ENCODE assay signal across 12 mouse cellular contexts in genomic region chrX:36930574-36930973, GRCm38 (mm10). TPM values are rescaled to one million over a fixed set of nuclear protein-coding genes. Genes with fewer than 3 reads are reported as not detected.
DNase-seq lines count a peak whose midpoint lies in the region; ATAC-seq and TF ChIP-seq lines count a peak whose summit lies in the region.
"Had no signal": no experiment of that assay in that cellular context is flagged by ENCODE, and none has a peak within 500 bp of the region (broad histone marks: within the 10 kb centered on the region; RNA-seq: fewer than 3 reads in every experiment).

No protein-coding gene starts in this region.

- 32% methylated on average over 1 of the region's 1 CpGs for WGBS in forebrain, postnatal 0 days
- WGBS in forebrain, embryonic 15.5 days: 29% methylated on average over 1 of the region's 1 CpGs
- WGBS in liver, adult 2 months: 33% methylated on average over 1 of the region's 1 CpGs
- 43% methylated on average over 1 of the region's 1 CpGs for WGBS in liver, embryonic 12.5 days (ENCODE audit: insufficient replicate concordance)
- 45% methylated on average over 1 of the region's 1 CpGs for WGBS in embryonic facial prominence, embryonic 10.5 days

- peak; percentile 32 for DNase-seq in forebrain, postnatal 0 days
- DNase-seq in liver, adult 2 months (ENCODE audit: extremely low read depth, low read depth, low spot score): peak; percentile 12
- DNase-seq in embryonic facial prominence, embryonic 10.5 days (ENCODE audit: low spot score): no peak
- DNase-seq in frontal cortex, postnatal 14 days (ENCODE audit: low spot score in 2 of 2): no peak

- no peaks in the 10 kb centered on the region for H3K9me3 ChIP-seq in forebrain, postnatal 0 days (ENCODE audit: low read length)
- no peaks in the 10 kb centered on the region for H3K9me3 ChIP-seq in forebrain, embryonic 15.5 days
- no peaks in the 10 kb centered on the region for H3K9me3 ChIP-seq in liver, embryonic 12.5 days (replicated peaks)
- no peaks in the 10 kb centered on the region for H3K9me3 ChIP-seq in E14TG2a.4 (ENCODE audit: low read length)
- no peaks in the 10 kb centered on the region for H3K9me3 ChIP-seq in embryonic facial prominence, embryonic 10.5 days
- H3K9me3 ChIP-seq: G1E; heart, embryonic 15.5 days; liver, embryonic 15.5 days had no signal

- no peaks in the 10 kb centered on the region for H3K4me1 ChIP-seq in forebrain, postnatal 0 days (ENCODE audit: insufficient read depth)
- no peaks in the 10 kb centered on the region for H3K4me1 ChIP-seq in forebrain, embryonic 15.5 days
- no peaks in the 10 kb centered on the region for H3K4me1 ChIP-seq in liver, adult 2 months (ENCODE audit: control insufficient read depth, insufficient read depth, low read length)
- no peaks in the 10 kb centered on the region for H3K4me1 ChIP-seq in liver, embryonic 12.5 days
- H3K4me1 ChIP-seq in E14TG2a.4 (replicated peaks; ENCODE audit: low read depth, low read length): peaks cover 13% of the 10 kb centered on the region
- H3K4me1 ChIP-seq in embryonic facial prominence, embryonic 10.5 days: no peaks in the 10 kb centered on the region
- H3K4me1 ChIP-seq: liver, embryonic 15.5 days had no signal

- H3K27ac ChIP-seq in forebrain, postnatal 0 days (ENCODE audit: low read depth, low read length): no peak overlapping the region
- H3K27ac ChIP-seq in forebrain, embryonic 15.5 days (replicated peaks): no peak overlapping the region
- no peak overlapping the region for H3K27ac ChIP-seq in liver, adult 2 months (replicated peaks; ENCODE audit: insufficient read depth, low read depth, low read length)
- no peak overlapping the region for H3K27ac ChIP-seq in liver, embryonic 12.5 days
- no peak overlapping the region for H3K27ac ChIP-seq in embryonic facial prominence, embryonic 10.5 days (replicated peaks)
- H3K27ac ChIP-seq: heart, embryonic 15.5 days; liver, embryonic 15.5 days had no signal

- no peaks in the 10 kb centered on the region for H3K36me3 ChIP-seq in forebrain, postnatal 0 days (ENCODE audit: insufficient read depth)
- no peaks in the 10 kb centered on the region; the same call in 1 of the 2 replicates for H3K36me3 ChIP-seq in forebrain, embryonic 15.5 days
- no peaks in the 10 kb centered on the region for H3K36me3 ChIP-seq in liver, adult 2 months (ENCODE audit: control insufficient read depth, insufficient read depth, low read length)
- no peaks in the 10 kb centered on the region for H3K36me3 ChIP-seq in liver, embryonic 12.5 days
- H3K36me3 ChIP-seq in E14TG2a.4 (ENCODE audit: insufficient read depth, low read length): no peaks in the 10 kb centered on the region
- H3K36me3 ChIP-seq in embryonic facial prominence, embryonic 10.5 days (replicated peaks): peaks cover 20% of the 10 kb centered on the region; the same call in 1 of the 2 replicates
- H3K36me3 ChIP-seq: liver, embryonic 15.5 days had no signal

- TF ChIP-seq POLR2A in liver, adult 2 months (IDR thresholded peaks at IDR 0.05; ENCODE audit: extremely low read depth, insufficient read depth, low read length): no peak

- peak; percentile 51 for TF ChIP-seq CTCF in forebrain, postnatal 0 days (IDR thresholded peaks at IDR 0.05; ENCODE audit: low read depth)
- TF ChIP-seq CTCF in liver, adult 2 months (IDR thresholded peaks at IDR 0.05; ENCODE audit: low read depth, low read length): 0 out of 2 replicates have a peak, but pooled peaks have one; percentile 4
- TF ChIP-seq CTCF in E14TG2a.4 (conservative IDR thresholded peaks at IDR 0.05; ENCODE audit: low read length): peak; percentile 46; the same call in 1 of the 2 replicates

- H3K9ac ChIP-seq in forebrain, postnatal 0 days: no peak overlapping the region
- H3K9ac ChIP-seq in forebrain, embryonic 15.5 days (replicated peaks): no peak overlapping the region
- H3K9ac ChIP-seq in liver, adult 2 months (ENCODE audit: low read depth, low read length): no peak overlapping the region
- no peak overlapping the region for H3K9ac ChIP-seq in liver, embryonic 12.5 days
- H3K9ac ChIP-seq: heart, embryonic 15.5 days; liver, embryonic 15.5 days had no signal

- H3K4me2 ChIP-seq in forebrain, postnatal 0 days (ENCODE audit: low read depth): no peak overlapping the region
- H3K4me2 ChIP-seq in forebrain, embryonic 15.5 days (replicated peaks): no peak overlapping the region
- H3K4me2 ChIP-seq in liver, embryonic 12.5 days: no peak overlapping the region
- H3K4me2 ChIP-seq: heart, embryonic 15.5 days; liver, embryonic 15.5 days had no signal

- H3K4me3 ChIP-seq in forebrain, postnatal 0 days (ENCODE audit: low read depth, low read length): no peak overlapping the region
- H3K4me3 ChIP-seq in forebrain, embryonic 15.5 days: no peak overlapping the region
- H3K4me3 ChIP-seq in liver, adult 2 months (ENCODE audit: insufficient read depth, low read depth, low read length): no peak overlapping the region
- H3K4me3 ChIP-seq in liver, embryonic 12.5 days: no peak overlapping the region
- no peak overlapping the region for H3K4me3 ChIP-seq in E14TG2a.4 (replicated peaks; ENCODE audit: low read length)
- H3K4me3 ChIP-seq in embryonic facial prominence, embryonic 10.5 days: no peak overlapping the region
- H3K4me3 ChIP-seq: heart, embryonic 15.5 days; liver, embryonic 15.5 days; myocyte had no signal

- no peaks in the 10 kb centered on the region for H3K79me2 ChIP-seq in liver, adult 2 months (ENCODE audit: control insufficient read depth, insufficient read depth, low read length)

- H3K27me3 ChIP-seq in forebrain, postnatal 0 days (ENCODE audit: insufficient read depth, low read length): no peaks in the 10 kb centered on the region
- no peaks in the 10 kb centered on the region for H3K27me3 ChIP-seq in forebrain, embryonic 15.5 days
- H3K27me3 ChIP-seq in liver, adult 2 months (ENCODE audit: control insufficient read depth, insufficient read depth, low read length): no peaks in the 10 kb centered on the region
- no peaks in the 10 kb centered on the region for H3K27me3 ChIP-seq in liver, embryonic 12.5 days (replicated peaks)
- H3K27me3 ChIP-seq in E14TG2a.4 (ENCODE audit: insufficient read depth, low read length): no peaks in the 10 kb centered on the region
- H3K27me3 ChIP-seq in embryonic facial prominence, embryonic 10.5 days (replicated peaks; ENCODE audit: low read depth, poor library complexity, severe bottlenecking): no peaks in the 10 kb centered on the region
- H3K27me3 ChIP-seq: heart, embryonic 15.5 days; liver, embryonic 15.5 days had no signal

- ATAC-seq in forebrain, postnatal 0 days: no peak
- no peak for ATAC-seq in forebrain, embryonic 15.5 days (replicated peaks)
- no peak for ATAC-seq in liver, embryonic 12.5 days
- ATAC-seq in megakaryocyte progenitor cell, adult 5-6 weeks (replicated peaks; ENCODE audit: poor library complexity): peak; percentile 57

RNA-seq across cellular contexts. Expression of gene Nkrf, which starts 27.9 kb away (rescaled TPM):
- 22.7 and 24.7 TPM in 2 replicates for total RNA-seq in forebrain, postnatal 0 days (2014; rRNA removed)
- polyA plus RNA-seq in forebrain, postnatal 0 days (2015; fragmentation: Nextera tagmentation; extraction: Ambion mirVana): 8.7 and 10.5 TPM in 2 replicates
- polyA plus RNA-seq in forebrain, embryonic 15.5 days (2015; fragmentation: Nextera tagmentation; extraction: Ambion mirVana): 11.5 and 12.3 TPM in 2 replicates
- 1.5 and 1.6 TPM in 2 replicates for total RNA-seq in liver, adult 2 months (2014; rRNA removed)
- 0.39 TPM in 2 replicates for polyA plus RNA-seq in liver, adult 2 months (2012; rRNA removed)
- polyA plus RNA-seq in liver, embryonic 12.5 days (2016; fragmentation: Nextera tagmentation; extraction: Ambion mirVana): 1.2 TPM in 2 replicates
- 27.8 and 31.2 TPM in 2 replicates for total RNA-seq in megakaryocyte progenitor cell, adult 5-6 weeks (2015)
- total RNA-seq in megakaryocyte progenitor cell, adult 5-6 weeks (2017): 9.8 and 14.1 TPM in 2 replicates
- 2.4 and 2.5 TPM in 2 replicates for polyA plus RNA-seq in embryonic facial prominence, embryonic 10.5 days (2016; fragmentation: Nextera tagmentation; extraction: Ambion mirVana)

RNA-seq across cellular contexts. Expression of gene C330007P06Rik, which starts 56.7 kb away (rescaled TPM):
- 30.6 and 36.1 TPM in 2 replicates for total RNA-seq in forebrain, postnatal 0 days (2014; rRNA removed)
- 18.0 and 20.8 TPM in 2 replicates for polyA plus RNA-seq in forebrain, postnatal 0 days (2015; fragmentation: Nextera tagmentation; extraction: Ambion mirVana)
- 24.4 and 24.7 TPM in 2 replicates for polyA plus RNA-seq in forebrain, embryonic 15.5 days (2015; fragmentation: Nextera tagmentation; extraction: Ambion mirVana)
- 26.2 and 30.5 TPM in 2 replicates for total RNA-seq in liver, adult 2 months (2014; rRNA removed)
- 9.4 and 12.1 TPM in 2 replicates for polyA plus RNA-seq in liver, adult 2 months (2012; rRNA removed)
- polyA plus RNA-seq in liver, embryonic 12.5 days (2016; fragmentation: Nextera tagmentation; extraction: Ambion mirVana): 18.5 and 22.2 TPM in 2 replicates
- total RNA-seq in megakaryocyte progenitor cell, adult 5-6 weeks (2015): 29.1 and 31.2 TPM in 2 replicates
- 63.5 and 75.6 TPM in 2 replicates for total RNA-seq in megakaryocyte progenitor cell, adult 5-6 weeks (2017)
- 34.1 and 35.4 TPM in 2 replicates for polyA plus RNA-seq in embryonic facial prominence, embryonic 10.5 days (2016; fragmentation: Nextera tagmentation; extraction: Ambion mirVana)

RNA-seq across cellular contexts. Expression of gene Ube2a, which starts 56.9 kb away (rescaled TPM):
- total RNA-seq in forebrain, postnatal 0 days (2014; rRNA removed): 24.4 and 31.4 TPM in 2 replicates
- 125 and 145 TPM in 2 replicates for polyA plus RNA-seq in forebrain, postnatal 0 days (2015; fragmentation: Nextera tagmentation; extraction: Ambion mirVana)
- polyA plus RNA-seq in forebrain, embryonic 15.5 days (2015; fragmentation: Nextera tagmentation; extraction: Ambion mirVana): 108 and 120 TPM in 2 replicates
- total RNA-seq in liver, adult 2 months (2014; rRNA removed): 12.2 and 17.5 TPM in 2 replicates
- polyA plus RNA-seq in liver, adult 2 months (2012; rRNA removed): 21.9 and 25.9 TPM in 2 replicates
- polyA plus RNA-seq in liver, embryonic 12.5 days (2016; fragmentation: Nextera tagmentation; extraction: Ambion mirVana): 88.0 and 89.9 TPM in 2 replicates
- total RNA-seq in megakaryocyte progenitor cell, adult 5-6 weeks (2015): 76.8 and 92.8 TPM in 2 replicates
- 23.2 and 26.2 TPM in 2 replicates for total RNA-seq in megakaryocyte progenitor cell, adult 5-6 weeks (2017)
- polyA plus RNA-seq in embryonic facial prominence, embryonic 10.5 days (2016; fragmentation: Nextera tagmentation; extraction: Ambion mirVana): 126 and 130 TPM in 2 replicates

Comparison
In these comparisons a context has a peak if more than half of its experiments do, and no peak if none do; other contexts are left out.
1. DNase-seq: peak in forebrain, postnatal 0 days (single experiment) and liver, adult 2 months (single experiment); none in embryonic facial prominence, embryonic 10.5 days (single experiment) and frontal cortex, postnatal 14 days (0 of 2).
2. Peak in every context shown above with its lines, with median percentiles within 50 percentile points of each other: CTCF ChIP-seq.